Mouse (Mus musculus) ES-CJ7 (cell line): ENCODE data around the gene Ucp3.
"Not testable (repeated sequence)": the region's sequence is repeated elsewhere in the genome, so short reads cannot be mapped to it uniquely, and the experiment has no call there.

ENCODE experiments used
- DNase-seq: peaks from one replicate; pipeline ENCODE4 v3.0.0; 2011; ENCODE audit warnings: low read depth, low spot score

Ucp3 gene

GRCm38 (mm10) chr7:100473846-100474454 is 1.2 kb downstream of the Ucp3 start:
- DNase-seq = no peak

GRCm38 (mm10) chr7:100474680-100475079 is 1.9 kb downstream of the Ucp3 start:
- no peak for DNase-seq

GRCm38 (mm10) chr7:100479100-100479822 is 6.5 kb downstream of the Ucp3 start:
- DNase-seq = no peak

- no peak for DNase-seq
Measured at GRCm38 (mm10) chr7:100479823-100480164, 7.0 kb downstream of the Ucp3 start.

- no peak for DNase-seq
Measured at GRCm38 (mm10) chr7:100480175-100480574, 7.4 kb downstream of the Ucp3 start.

GRCm38 (mm10) chr7:100482046-100482445 is 9.3 kb downstream of the Ucp3 start:
- not testable (repeated sequence) for DNase-seq

- DNase-seq = no peak
Measured at GRCm38 (mm10) chr7:100484493-100484892, 11.7 kb downstream of the Ucp3 start.

GRCm38 (mm10) chr7:100487301-100487700 is 14.5 kb downstream of the Ucp3 start:
- no peak for DNase-seq

- no peak for DNase-seq
Measured at GRCm38 (mm10) chr7:100488474-100489048, 15.8 kb downstream of the Ucp3 start.

- peak; percentile 43 for DNase-seq
Measured at GRCm38 (mm10) chr7:100492391-100493116, 19.8 kb downstream of the Ucp3 start.

GRCm38 (mm10) chr7:100493117-100493483 is 20.3 kb downstream of the Ucp3 start, which contains the start of gene Ucp2:
Ucp2 (plus strand) TSS chr7:100493337.
- DNase-seq = peak; percentile 88

- DNase-seq = peak; percentile 58
Measured at GRCm38 (mm10) chr7:100493484-100494414, 21.0 kb downstream of the Ucp3 start.

GRCm38 (mm10) chr7:100494415-100494831 is 21.6 kb downstream of the Ucp3 start:
- no peak for DNase-seq

GRCm38 (mm10) chr7:100495042-100495441 is 22.3 kb downstream of the Ucp3 start:
- no peak for DNase-seq

- DNase-seq = peak; percentile 94
Measured at GRCm38 (mm10) chr7:100495581-100496251, 22.9 kb downstream of the Ucp3 start.

GRCm38 (mm10) chr7:100496371-100496770 is 23.6 kb downstream of the Ucp3 start:
- DNase-seq = no peak

GRCm38 (mm10) chr7:100496791-100497190 is 24.0 kb downstream of the Ucp3 start:
- no peak for DNase-seq

GRCm38 (mm10) chr7:100497402-100497801 is 24.6 kb downstream of the Ucp3 start:
- DNase-seq = peak; percentile 62

- no peak for DNase-seq
Measured at GRCm38 (mm10) chr7:100497982-100498381, 25.2 kb downstream of the Ucp3 start.

GRCm38 (mm10) chr7:100499465-100499864 is 26.7 kb downstream of the Ucp3 start:
- DNase-seq = no peak
